Mouse (Mus musculus): ENCODE results near the gene Ptprf. TPM values are rescaled to one million over a fixed set of nuclear protein-coding genes. Genes with fewer than 3 reads are reported as not detected.

Ptprf gene
- polyA plus RNA-seq, 2 experiments, result 71.9 to 85.0 TPM

DNA sequence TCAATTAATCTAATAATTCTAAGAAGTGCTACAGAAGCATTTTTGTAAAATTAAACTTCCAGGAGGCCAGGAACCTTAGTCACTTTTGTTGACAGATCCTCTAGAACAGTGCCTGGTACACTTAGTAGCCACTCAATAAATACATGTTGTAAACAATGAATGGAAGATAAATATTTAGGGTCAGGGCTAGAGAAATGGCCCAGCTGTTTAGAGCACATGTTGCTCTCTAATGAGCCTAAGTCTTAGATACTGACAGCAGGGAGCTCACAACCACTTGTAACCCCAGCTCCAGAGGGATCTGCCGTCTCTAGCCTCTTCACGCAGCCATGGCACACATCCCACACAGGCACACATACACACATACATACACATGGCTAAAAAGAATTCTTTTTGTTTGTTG, 29.4 kb upstream of the Ptprf start:
- 43% methylated on average over 2 of the region's 2 CpGs for WGBS
- ATAC-seq (ENCODE audit: low FRiP score, low read depth), result no peak
- Histone ChIP-seq H3K4me1 (ENCODE audit: control insufficient read depth, insufficient read depth, low read length) (peaks cover 14% of the 10 kb centered on the region), H3K4me3 (replicated peaks; ENCODE audit: low read length) (no peak overlapping the region), H3K9ac (ENCODE audit: low read depth, low read length, severe bottlenecking) (no peak overlapping the region), H3K36me3 (ENCODE audit: control insufficient read depth, insufficient read depth, low read length) (no peaks in the 10 kb centered on the region), H3K9me3 (ENCODE audit: control insufficient read depth, low read length) (no peaks in the 10 kb centered on the region), H3K27me3 (ENCODE audit: control insufficient read depth, insufficient read depth, low read length) (no peaks in the 10 kb centered on the region), H3K4me2 (replicated peaks; ENCODE audit: low read depth, low read length, severe bottlenecking) (no peak overlapping the region), H3K27ac (replicated peaks; ENCODE audit: low read depth, low read length) (no peak overlapping the region)
- TF ChIP-seq POLR2A (IDR thresholded peaks at IDR 0.05; ENCODE audit: borderline replicate concordance, extremely low read depth, insufficient read depth, insufficient read length), result no peak
- DNase-seq (ENCODE audit: low spot score), result no peak

DNA sequence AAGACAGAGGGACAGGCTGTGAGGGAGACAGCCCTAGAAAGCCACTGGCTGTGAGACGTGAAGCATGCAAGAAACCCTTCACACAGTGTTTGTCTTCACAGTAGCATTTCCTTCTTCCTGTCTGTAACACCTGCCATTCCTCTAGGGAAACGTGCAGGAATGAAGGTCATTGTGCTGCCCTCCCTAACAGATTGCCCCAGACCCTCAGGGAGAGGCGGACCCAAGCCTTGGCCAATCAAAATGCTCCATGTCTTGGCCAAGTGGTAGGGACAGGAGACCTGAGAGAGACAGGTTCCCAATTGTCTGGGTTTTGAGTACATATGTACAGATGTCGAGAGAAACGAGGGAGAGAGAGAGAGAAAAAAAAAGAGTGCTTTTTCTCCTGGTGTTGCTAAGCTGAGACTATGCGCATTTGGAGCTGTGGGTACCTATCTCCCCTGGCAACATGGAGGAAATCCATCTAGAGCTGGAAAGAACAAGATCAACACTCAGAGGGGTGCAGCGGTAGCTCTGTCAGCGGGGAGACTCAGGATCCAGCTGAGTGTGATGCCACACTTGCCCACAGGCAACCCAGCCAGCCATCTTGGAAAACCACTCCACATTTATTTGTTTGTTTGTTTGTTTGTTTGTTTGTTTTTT, 28.6 kb upstream of the Ptprf start:
- WGBS, result 40% methylated on average over 8 of the region's 8 CpGs
- Histone ChIP-seq H3K4me2 (replicated peaks; ENCODE audit: low read depth, low read length, severe bottlenecking) (no peak overlapping the region), H3K36me3 (ENCODE audit: control insufficient read depth, insufficient read depth, low read length) (no peaks in the 10 kb centered on the region), H3K9me3 (ENCODE audit: control insufficient read depth, low read length) (no peaks in the 10 kb centered on the region), H3K4me1 (ENCODE audit: control insufficient read depth, insufficient read depth, low read length) (peaks cover 22% of the 10 kb centered on the region), H3K9ac (ENCODE audit: low read depth, low read length, severe bottlenecking) (no peak overlapping the region), H3K27ac (replicated peaks; ENCODE audit: low read depth, low read length) (no peak overlapping the region), H3K4me3 (replicated peaks; ENCODE audit: low read length) (no peak overlapping the region), H3K27me3 (ENCODE audit: control insufficient read depth, insufficient read depth, low read length) (no peaks in the 10 kb centered on the region)
- no peak for DNase-seq (ENCODE audit: low spot score)
- TF ChIP-seq POLR2A (IDR thresholded peaks at IDR 0.05; ENCODE audit: borderline replicate concordance, extremely low read depth, insufficient read depth, insufficient read length), result no peak
- peak; percentile 56; the same call in 1 of the 2 replicates for ATAC-seq (ENCODE audit: low FRiP score, low read depth)

DNA sequence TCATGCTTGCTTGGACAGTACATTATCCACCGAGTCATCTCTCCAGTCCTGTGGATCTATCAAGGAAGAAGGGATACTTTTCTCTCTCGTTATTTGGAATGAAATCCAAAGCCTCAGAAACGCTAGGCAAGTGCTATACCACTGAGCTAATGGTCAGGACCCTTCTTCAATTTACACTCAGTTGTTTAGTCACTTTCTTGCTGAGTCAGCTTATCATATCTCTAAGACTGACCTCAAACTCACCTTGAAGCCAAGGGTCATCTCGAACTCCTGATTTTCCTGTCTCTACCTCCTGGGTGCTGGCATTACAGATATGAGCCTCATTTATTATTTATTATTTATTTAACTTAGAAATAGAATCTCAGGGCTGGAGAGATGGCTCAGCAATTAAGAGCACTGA, 25.5 kb upstream of the Ptprf start:
- Histone ChIP-seq H3K4me2 (replicated peaks; ENCODE audit: low read depth, low read length, severe bottlenecking) (no peak overlapping the region), H3K4me1 (ENCODE audit: control insufficient read depth, insufficient read depth, low read length) (peaks cover 22% of the 10 kb centered on the region), H3K36me3 (ENCODE audit: control insufficient read depth, insufficient read depth, low read length) (no peaks in the 10 kb centered on the region), H3K9ac (ENCODE audit: low read depth, low read length, severe bottlenecking) (no peak overlapping the region), H3K4me3 (replicated peaks; ENCODE audit: low read length) (no peak overlapping the region), H3K9me3 (ENCODE audit: control insufficient read depth, low read length) (no peaks in the 10 kb centered on the region), H3K27me3 (ENCODE audit: control insufficient read depth, insufficient read depth, low read length) (no peaks in the 10 kb centered on the region), H3K27ac (replicated peaks; ENCODE audit: low read depth, low read length) (no peak overlapping the region)
- TF ChIP-seq POLR2A (IDR thresholded peaks at IDR 0.05; ENCODE audit: borderline replicate concordance, extremely low read depth, insufficient read depth, insufficient read length), result no peak
- ATAC-seq (ENCODE audit: low FRiP score, low read depth) (no peak), DNase-seq (ENCODE audit: low spot score) (no peak)
- 80% methylated on average over 4 of the region's 4 CpGs for WGBS

DNA sequence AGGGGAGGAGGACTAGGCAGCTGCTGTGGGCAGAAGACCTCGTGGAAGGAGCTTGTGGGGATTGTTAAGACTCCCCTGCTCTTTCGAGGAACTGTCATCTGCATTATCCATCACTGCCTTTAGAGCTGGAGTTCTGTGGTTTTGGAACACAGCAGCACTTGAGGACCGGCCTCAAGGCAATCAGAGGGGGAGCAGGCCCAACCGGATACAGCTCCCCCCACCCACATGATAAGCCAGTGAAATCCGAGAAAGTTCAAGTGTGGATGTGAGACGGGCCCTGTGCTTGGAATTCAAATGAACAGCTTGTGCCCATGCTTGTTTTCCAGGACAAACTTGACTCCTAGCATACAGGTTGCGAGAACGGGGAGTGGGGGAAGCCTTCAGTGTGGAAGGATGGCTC, 24.1 kb upstream of the Ptprf start:
- Histone ChIP-seq H3K27ac (replicated peaks; ENCODE audit: low read depth, low read length) (no peak overlapping the region), H3K9ac (ENCODE audit: low read depth, low read length, severe bottlenecking) (no peak overlapping the region), H3K9me3 (ENCODE audit: control insufficient read depth, low read length) (no peaks in the 10 kb centered on the region), H3K27me3 (ENCODE audit: control insufficient read depth, insufficient read depth, low read length) (no peaks in the 10 kb centered on the region), H3K36me3 (ENCODE audit: control insufficient read depth, insufficient read depth, low read length) (no peaks in the 10 kb centered on the region), H3K4me2 (replicated peaks; ENCODE audit: low read depth, low read length, severe bottlenecking) (no peak overlapping the region), H3K4me3 (replicated peaks; ENCODE audit: low read length) (no peak overlapping the region), H3K4me1 (ENCODE audit: control insufficient read depth, insufficient read depth, low read length) (peaks cover 22% of the 10 kb centered on the region)
- 24% methylated on average over 8 of the region's 8 CpGs for WGBS
- TF ChIP-seq POLR2A (IDR thresholded peaks at IDR 0.05; ENCODE audit: borderline replicate concordance, extremely low read depth, insufficient read depth, insufficient read length), result no peak
- ATAC-seq (ENCODE audit: low FRiP score, low read depth) (no peak), DNase-seq (ENCODE audit: low spot score) (no peak)

DNA sequence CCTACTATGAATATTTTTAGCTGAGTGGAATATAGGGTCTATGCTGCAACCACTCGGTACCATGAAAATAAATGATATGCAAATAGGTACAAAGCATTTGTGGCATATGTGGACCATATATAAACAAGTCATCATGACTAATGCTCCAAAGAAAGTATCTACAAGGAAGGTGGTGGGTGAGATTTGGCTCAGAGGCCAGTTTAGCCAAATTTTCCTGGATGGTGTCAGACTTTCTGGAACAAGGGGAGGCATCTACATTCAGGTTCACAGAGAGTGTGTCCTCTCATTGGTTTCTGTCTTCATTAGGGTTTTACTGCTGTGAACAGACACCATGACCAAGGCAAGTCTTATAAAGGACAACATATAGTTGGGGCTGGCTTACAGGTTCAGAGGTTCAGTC, 19.3 kb upstream of the Ptprf start:
- no peak for TF ChIP-seq POLR2A (IDR thresholded peaks at IDR 0.05; ENCODE audit: borderline replicate concordance, extremely low read depth, insufficient read depth, insufficient read length)
- no peaks in the 10 kb centered on the region for H3K27me3 ChIP-seq (ENCODE audit: control insufficient read depth, insufficient read depth, low read length)
- no peak overlapping the region for H3K4me2 ChIP-seq (replicated peaks; ENCODE audit: low read depth, low read length, severe bottlenecking)
- 93% methylated on average over 1 of the region's 1 CpGs for WGBS
- H3K27ac ChIP-seq (replicated peaks; ENCODE audit: low read depth, low read length), result no peak overlapping the region
- ATAC-seq (ENCODE audit: low FRiP score, low read depth) (no peak), DNase-seq (ENCODE audit: low spot score) (no peak)
- H3K4me1 ChIP-seq (ENCODE audit: control insufficient read depth, insufficient read depth, low read length), result peaks cover 6% of the 10 kb centered on the region; the same call in 1 of the 2 replicates
- H3K9ac ChIP-seq (ENCODE audit: low read depth, low read length, severe bottlenecking), result no peak overlapping the region
- no peaks in the 10 kb centered on the region for H3K9me3 ChIP-seq (ENCODE audit: control insufficient read depth, low read length)
- no peak overlapping the region for H3K4me3 ChIP-seq (replicated peaks; ENCODE audit: low read length)
- H3K36me3 ChIP-seq (ENCODE audit: control insufficient read depth, insufficient read depth, low read length), result no peaks in the 10 kb centered on the region
